ENCODE assay signal across 10 mouse cellular contexts in genomic region chr2:179200495-179200894, GRCm38 (mm10).
A peak's percentile ranks its signal among the peaks of the same experiment; 100 is the strongest.
DNase-seq lines count a peak whose midpoint lies in the region.
"Had no signal": no experiment of that assay in that cellular context is flagged by ENCODE, and none has a peak within 500 bp of the region (broad histone marks: within the 10 kb centered on the region; RNA-seq: fewer than 3 reads in every experiment).

No protein-coding gene starts in this region.

- no peaks in the 10 kb centered on the region for H3K9me3 ChIP-seq in heart, embryonic 10.5 days
- H3K9me3 ChIP-seq: embryonic facial prominence, embryonic 15.5 days; limb, embryonic 12.5 days had no signal

- no peaks in the 10 kb centered on the region for H3K27me3 ChIP-seq in heart, embryonic 10.5 days (ENCODE audit: insufficient read depth, poor library complexity, severe bottlenecking)
- H3K27me3 ChIP-seq: limb, embryonic 12.5 days had no signal

- 12% methylated on average over 6 of the region's 6 CpGs for WGBS in heart, embryonic 10.5 days

- H3K4me1 ChIP-seq in heart, embryonic 10.5 days: no peaks in the 10 kb centered on the region
- H3K4me1 ChIP-seq: embryonic facial prominence, embryonic 15.5 days; limb, embryonic 12.5 days had no signal

- H3K36me3 ChIP-seq in heart, embryonic 10.5 days: no peaks in the 10 kb centered on the region
- H3K36me3 ChIP-seq: embryonic facial prominence, embryonic 15.5 days; limb, embryonic 12.5 days had no signal

- no peak overlapping the region for H3K4me3 ChIP-seq in heart, embryonic 10.5 days
- H3K4me3 ChIP-seq: embryonic facial prominence, embryonic 15.5 days; limb, embryonic 12.5 days had no signal

- intact Hi-C loops in left cerebral cortex, postnatal 36 days (cut with DNase I): no loop called here

- peak; percentile 87 for DNase-seq in heart, embryonic 10.5 days (ENCODE audit: low spot score)
- DNase-seq in heart, adult 8-10 months (ENCODE audit: low spot score): no peak
- DNase-seq in right cerebral cortex, postnatal 14 days: peak; percentile 19
- DNase-seq in right cerebral cortex, postnatal 36 days (ENCODE audit: low spot score in 2 of 2): no peak
- DNase-seq in kidney, postnatal 14 days: peak; percentile 48
- peak; percentile 68 for DNase-seq in testis, postnatal 10 days (ENCODE audit: low spot score)
- DNase-seq in left cerebral cortex, postnatal 36 days (ENCODE audit: low spot score in 2 of 2): no peak
- no peak for DNase-seq in right cerebral cortex, adult 18-20 months

- H3K27ac ChIP-seq in heart, embryonic 10.5 days: no peak overlapping the region
- H3K27ac ChIP-seq: embryonic facial prominence, embryonic 15.5 days; limb, embryonic 12.5 days had no signal

Comparison
In these comparisons a context has a peak if more than half of its experiments do, and no peak if none do; other contexts are left out.
1. DNase-seq: peak in heart, embryonic 10.5 days (single experiment), right cerebral cortex, postnatal 14 days (single experiment), kidney, postnatal 14 days (single experiment) and testis, postnatal 10 days (single experiment); none in heart, adult 8-10 months (single experiment), right cerebral cortex, postnatal 36 days (0 of 2), left cerebral cortex, postnatal 36 days (0 of 2) and right cerebral cortex, adult 18-20 months (single experiment).